Mouse (Mus musculus) adrenal gland, postnatal 0 days (tissue): Measurements from ENCODE around the gene Pten. TPM values are rescaled to one million over a fixed set of nuclear protein-coding genes. Genes with fewer than 3 reads are reported as not detected.

Experiments
- polyA plus RNA-seq: library from polyadenylated mRNA; unstranded; fragments of >200 nt; fragmentation: Nextera tagmentation; extraction: Ambion mirVana; gene quantifications from 2 replicates; pipeline ENCODE4 v1.2.1, GENCODE M21; 2015

The Pten gene
- 5.5 and 6.8 TPM in 2 replicates for polyA plus RNA-seq

DNA sequence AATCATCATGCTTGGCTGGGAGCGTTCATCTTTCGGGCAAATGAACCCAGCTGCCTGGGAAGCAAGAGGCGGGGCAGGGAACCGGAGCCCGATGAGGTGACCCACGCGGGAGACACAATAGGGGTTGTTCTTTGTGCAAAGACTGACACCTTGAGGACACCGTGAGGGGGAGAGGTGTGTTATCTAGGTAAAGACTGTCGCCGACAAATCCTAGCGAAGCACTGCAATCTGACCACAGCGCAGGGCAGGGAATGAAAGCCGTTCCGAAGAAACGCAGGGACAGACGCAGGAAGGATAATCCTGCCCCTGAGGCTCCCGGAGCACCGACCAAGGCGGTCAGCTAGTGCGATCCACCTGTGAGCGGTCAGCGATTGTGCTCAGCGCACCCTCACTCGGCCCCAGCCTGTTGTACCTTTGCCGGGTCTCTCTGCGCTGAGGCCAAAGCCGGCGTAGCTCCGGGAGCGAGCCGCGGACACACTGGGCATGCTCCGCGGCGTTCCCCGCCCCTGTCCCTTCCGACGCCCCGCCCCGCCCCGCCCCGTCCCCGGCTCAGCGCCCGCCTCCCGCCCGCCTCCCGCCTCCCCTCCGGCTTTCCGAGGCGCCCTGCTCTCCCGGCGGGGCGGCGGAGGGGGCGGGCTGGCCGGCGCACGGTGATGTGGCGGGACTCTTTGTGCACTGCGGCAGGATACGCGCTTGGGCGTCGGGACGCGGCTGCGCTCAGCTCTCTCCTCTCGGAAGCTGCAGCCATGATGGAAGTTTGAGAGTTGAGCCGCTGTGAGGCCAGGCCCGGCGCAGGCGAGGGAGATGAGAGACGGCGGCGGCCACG, at the start of gene Pten:
Pten (plus strand) TSS at position 598 of the 826 bp plus-strand sequence.

DNA sequence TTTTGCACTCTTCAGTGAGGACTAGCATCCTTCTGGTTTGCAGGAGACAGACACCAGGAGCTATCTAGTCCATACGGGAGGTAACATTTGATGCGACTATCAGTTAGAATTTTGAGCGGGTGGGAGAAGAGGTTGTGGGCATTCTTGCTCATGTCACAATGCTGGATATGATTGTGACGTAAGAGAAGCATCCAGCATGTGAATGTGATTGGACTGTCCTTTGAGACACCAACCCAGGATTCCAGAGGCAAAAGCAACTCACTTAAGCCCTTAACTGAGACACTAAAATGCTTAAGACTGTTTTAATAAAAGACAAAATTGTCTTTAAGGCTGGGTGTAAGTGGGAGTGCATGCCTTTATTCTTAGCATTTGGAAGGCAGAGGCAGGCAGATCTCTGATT, 17.6 kb upstream of the Pten start, which contains the start of gene Atad1:
Atad1 (minus strand) TSS at position 101 of the 400 bp plus-strand sequence.

Other genes starting within 250 kb of the Pten start
- 9.2 and 9.7 TPM in 2 replicates for gene Papss2, start 161.7 kb upstream of the Pten start, polyA plus RNA-seq
- gene Atad1, start 17.7 kb upstream of the Pten start, polyA plus RNA-seq, result 59.6 and 74.6 TPM in 2 replicates